Mouse (Mus musculus) cerebellum, adult 2 months (tissue): Measurements from ENCODE around the gene Ccng2. TPM values are rescaled to one million over a fixed set of nuclear protein-coding genes. Genes with fewer than 3 reads are reported as not detected.

Source experiments
- DNase-seq, 2 experiments: peaks; one replicate each; pipeline ENCODE4 v3.0.0; 2021
- H3K27ac ChIP-seq: fragments of 200-500 bp; 2 replicates; pipeline ENCODE4 v1.5.1; 2012; ENCODE audit warnings: low read length, control low read depth, inconsistent platforms; ENCODE audit not compliant: insufficient read depth
- H3K27me3 ChIP-seq: fragments of 200-500 bp; 2 replicates; pipeline ENCODE4 v1.6.1; 2012; ENCODE audit warnings: inconsistent platforms, mild to moderate bottlenecking, low read length, moderate library complexity; ENCODE audit not compliant: control insufficient read depth, insufficient read depth
- H3K4me1 ChIP-seq: fragments of 200-500 bp; 2 replicates; pipeline ENCODE4 v1.6.1; 2011; ENCODE audit warnings: low read length; ENCODE audit not compliant: control insufficient read depth, insufficient read depth
- H3K4me3 ChIP-seq: fragments of 200-500 bp; replicated peaks from 2 replicates; pipeline ENCODE3; 2011; ENCODE audit warnings: mild to moderate bottlenecking, low read depth, low read length, control low read depth; ENCODE audit not compliant: insufficient read depth
- CTCF ChIP-seq: fragments of 200-500 bp; IDR thresholded peaks from 2 replicates; pipeline ENCODE4 v1.5.1; 2011; ENCODE audit warnings: low read depth, mild to moderate bottlenecking, control low read depth, low read length, moderate library complexity, borderline replicate concordance; ENCODE audit not compliant: insufficient read depth
- POLR2A ChIP-seq: fragments of 200-500 bp; IDR thresholded peaks from 2 replicates; pipeline ENCODE4 v1.6.1; 2011; ENCODE audit warnings: low read length, control low read depth, borderline replicate concordance; ENCODE audit not compliant: insufficient read depth
- WGBS: fragments of 180-500 bp; shearing (Covaris S2); methylation state at CpG from one replicate; pipeline ENCODE4 v1.1.7; 2018; 5-methylcytosine and 5-hydroxymethylcytosine counted together
- polyA plus RNA-seq: library from polyadenylated mRNA; depleted of rRNA; stranded (reverse); fragments of >200 nt; gene quantifications from 2 replicates; pipeline ENCODE4 v1.2.3, GENCODE M21; 2012

Gene Ccng2
- polyA plus RNA-seq, 1 experiment: 47.2 TPM

- Histone ChIP-seq H3K27me3 (no peaks in the 10 kb centered on the region), H3K4me1 (peaks cover 37% of the 10 kb centered on the region; the same call in 1 of the 2 replicates), H3K4me3 (no peak overlapping the region), H3K27ac (peak overlapping the region; percentile 98)
- peak in 1 of 2 experiments; percentile 37 for DNase-seq
- WGBS: 29% methylated on average over 4 of the region's 4 CpGs
- no peak for TF ChIP-seq POLR2A
- TF ChIP-seq CTCF: no peak
Observed at GRCm38 (mm10) chr5:93234130-93234529, 32.9 kb upstream of the Ccng2 start.

- peak in 1 of 2 experiments; percentile 40 for DNase-seq
- 43% methylated on average over 2 of the region's 2 CpGs for WGBS
- peaks cover 37% of the 10 kb centered on the region; the same call in 1 of the 2 replicates for H3K4me1 ChIP-seq
- H3K27ac ChIP-seq: peak overlapping the region; percentile 98
- H3K4me3 ChIP-seq: no peak overlapping the region
- TF ChIP-seq CTCF (no peak), POLR2A (no peak)
- H3K27me3 ChIP-seq: no peaks in the 10 kb centered on the region
Observed at GRCm38 (mm10) chr5:93234605-93235004, 32.5 kb upstream of the Ccng2 start.

DNA sequence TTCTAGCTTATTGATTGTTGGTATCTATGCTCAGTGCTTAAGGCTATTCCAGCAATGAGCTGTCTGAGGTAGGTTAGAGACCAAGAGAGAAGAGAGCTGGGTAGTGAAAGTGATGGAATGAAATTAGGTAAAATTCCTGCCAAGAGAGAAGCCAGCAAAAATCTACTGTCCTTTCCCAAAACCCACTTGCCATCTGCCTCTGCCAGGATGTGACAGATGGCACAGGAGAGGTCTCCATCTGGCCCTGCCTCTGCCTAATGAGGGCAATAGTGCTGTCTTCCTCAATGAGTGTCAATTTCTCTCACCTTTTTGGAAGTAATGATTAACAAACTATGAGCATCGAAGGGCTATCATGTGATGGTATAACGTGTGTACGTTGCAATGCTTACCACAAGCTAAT is 31.2 kb upstream of the Ccng2 start:
- DNase-seq: peak; percentile 98 to 99
- H3K27me3 ChIP-seq: no peaks in the 10 kb centered on the region
- TF ChIP-seq POLR2A (peak; percentile 26; the same call in 1 of the 2 replicates), CTCF (no peak)
- H3K4me1 ChIP-seq: peaks cover 37% of the 10 kb centered on the region; the same call in 1 of the 2 replicates
- H3K27ac ChIP-seq: peak overlapping the region; percentile 98
- no peak overlapping the region for H3K4me3 ChIP-seq
- 12% methylated on average over 3 of the region's 3 CpGs for WGBS

- Histone ChIP-seq H3K4me3 (no peak overlapping the region), H3K27ac (peak overlapping the region; percentile 91), H3K27me3 (no peaks in the 10 kb centered on the region), H3K4me1 (peaks cover 36% of the 10 kb centered on the region; the same call in 1 of the 2 replicates)
- peak in 1 of 2 experiments; percentile 35 for DNase-seq
- no peak for TF ChIP-seq CTCF
- no peak for TF ChIP-seq POLR2A
- WGBS: 42% methylated on average over 4 of the region's 4 CpGs
Observed at GRCm38 (mm10) chr5:93236541-93236940, 30.5 kb upstream of the Ccng2 start.

GRCm38 (mm10) chr5:93239590-93240544 is 27.2 kb upstream of the Ccng2 start:
- Histone ChIP-seq H3K4me1 (peaks cover 16% of the 10 kb centered on the region; the same call in 1 of the 2 replicates), H3K27me3 (no peaks in the 10 kb centered on the region), H3K27ac (no peak overlapping the region), H3K4me3 (no peak overlapping the region)
- DNase-seq: no peak
- WGBS: 94% methylated on average over 8 of the region's 8 CpGs
- TF ChIP-seq CTCF: no peak
- TF ChIP-seq POLR2A: no peak

GRCm38 (mm10) chr5:93245280-93245679 is 21.8 kb upstream of the Ccng2 start:
- H3K4me1 ChIP-seq: peaks cover 3% of the 10 kb centered on the region; the same call in 1 of the 2 replicates
- H3K27ac ChIP-seq: no peak overlapping the region
- H3K4me3 ChIP-seq: no peak overlapping the region
- 29% methylated on average over 2 of the region's 2 CpGs for WGBS
- TF ChIP-seq CTCF: no peak
- TF ChIP-seq POLR2A: no peak
- DNase-seq: no peak
- H3K27me3 ChIP-seq: no peaks in the 10 kb centered on the region

DNA sequence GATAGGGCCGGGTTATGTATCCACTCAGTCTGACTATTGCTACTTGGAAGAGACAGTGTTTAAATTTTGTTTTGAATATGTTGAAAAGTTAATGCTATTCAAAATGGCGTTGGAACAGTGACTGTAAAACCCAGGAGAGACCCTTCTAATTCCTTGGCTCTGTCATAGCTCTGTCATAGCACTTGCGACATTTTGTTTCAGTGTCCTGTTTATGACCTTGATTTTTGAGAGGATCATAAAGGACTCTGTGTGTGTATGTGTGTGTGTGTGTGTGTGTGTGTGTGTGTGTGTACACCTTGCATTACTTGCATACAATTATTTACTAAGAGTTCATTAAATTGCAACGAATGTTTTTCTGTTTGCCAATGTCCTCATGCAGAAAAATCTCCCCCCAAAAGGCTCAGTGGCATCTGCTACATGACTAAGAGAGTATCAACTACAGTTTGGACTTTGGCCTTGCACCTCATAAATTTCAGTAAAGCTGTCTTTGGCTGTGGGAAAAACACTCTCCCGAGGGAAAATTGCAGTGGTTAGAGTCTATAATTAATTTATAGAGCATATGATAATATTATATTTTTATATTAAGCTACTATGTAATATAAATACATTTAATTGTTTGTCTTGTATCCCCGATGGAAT is 17.0 kb upstream of the Ccng2 start:
- DNase-seq: no peak
- no peak overlapping the region for H3K27ac ChIP-seq
- no peak overlapping the region for H3K4me3 ChIP-seq
- peaks cover 7% of the 10 kb centered on the region; the same call in 1 of the 2 replicates for H3K4me1 ChIP-seq
- TF ChIP-seq POLR2A: no peak
- no peaks in the 10 kb centered on the region for H3K27me3 ChIP-seq
- 70% methylated on average over 6 of the region's 6 CpGs for WGBS
